Mouse (Mus musculus) forebrain, embryonic 16.5 days (tissue): ENCODE results near the gene Adgrl4. TPM values are rescaled to one million over a fixed set of nuclear protein-coding genes. Genes with fewer than 3 reads are reported as not detected.
A peak's percentile ranks its signal among the peaks of the same experiment; 100 is the strongest.

Experiments used
- ATAC-seq: fragments of 200-750 bp; cut with Nextera tagmentation; 2 replicates; pipeline ENCODE4 v1.8.0; 2017; ENCODE audit warnings: mild to moderate bottlenecking, moderate library complexity
- H3K27ac ChIP-seq: fragments of 300-500 bp; sonication (generic); 2 replicates; pipeline ENCODE4 v1.5.1; 2014; ENCODE audit warnings: low read length, control low read depth
- H3K27me3 ChIP-seq: fragments of 300-500 bp; sonication (generic); replicated peaks from 2 replicates; pipeline ENCODE4 v1.6.1; 2014; ENCODE audit warnings: low read length; ENCODE audit not compliant: control insufficient read depth, insufficient read depth
- H3K36me3 ChIP-seq: fragments of 300-500 bp; sonication (generic); 2 replicates; pipeline ENCODE4 v1.6.1; 2014; ENCODE audit not compliant: control insufficient read depth, insufficient read depth
- H3K4me1 ChIP-seq: fragments of 300-500 bp; sonication (generic); replicated peaks from 2 replicates; pipeline ENCODE4 v1.6.1; 2014; ENCODE audit warnings: low read length; ENCODE audit not compliant: control insufficient read depth, insufficient read depth
- H3K4me2 ChIP-seq: fragments of 300-500 bp; sonication (generic); 2 replicates; pipeline ENCODE4 v1.6.1; 2014; ENCODE audit warnings: mild to moderate bottlenecking, low read length, control low read depth
- H3K4me3 ChIP-seq: fragments of 300-500 bp; sonication (generic); replicated peaks from 2 replicates; pipeline ENCODE4 v1.5.1; 2014; ENCODE audit warnings: mild to moderate bottlenecking, low read length, control low read depth
- H3K9ac ChIP-seq: fragments of 300-500 bp; sonication (generic); replicated peaks from 2 replicates; pipeline ENCODE4 v1.6.1; 2014; ENCODE audit warnings: low read depth, low read length, control low read depth
- H3K9me3 ChIP-seq: fragments of 300-500 bp; sonication (generic); 2 replicates; pipeline ENCODE4 v1.6.1; 2016; ENCODE audit warnings: low read length; ENCODE audit not compliant: control insufficient read depth
- WGBS: fragments of 180-500 bp; shearing (Covaris S2); extraction: QIAGEN DNeasy Blood & Tissue Kit; methylation state at CpG from one replicate; pipeline ENCODE4 v1.1.7; 2014; 5-methylcytosine and 5-hydroxymethylcytosine counted together
- polyA plus RNA-seq: library from polyadenylated mRNA; unstranded; fragments of >200 nt; fragmentation: Nextera tagmentation; extraction: Ambion mirVana; gene quantifications from 2 replicates; pipeline ENCODE4 v1.2.1, GENCODE M21; 2015

Adgrl4 gene
- polyA plus RNA-seq, 1 experiment from 2014 or later: 14.3 TPM

GRCm38 (mm10) chr3:151557125-151557524, 119.4 kb downstream of the Adgrl4 start:
- 77% methylated on average over 2 of the region's 2 CpGs for WGBS

DNA sequence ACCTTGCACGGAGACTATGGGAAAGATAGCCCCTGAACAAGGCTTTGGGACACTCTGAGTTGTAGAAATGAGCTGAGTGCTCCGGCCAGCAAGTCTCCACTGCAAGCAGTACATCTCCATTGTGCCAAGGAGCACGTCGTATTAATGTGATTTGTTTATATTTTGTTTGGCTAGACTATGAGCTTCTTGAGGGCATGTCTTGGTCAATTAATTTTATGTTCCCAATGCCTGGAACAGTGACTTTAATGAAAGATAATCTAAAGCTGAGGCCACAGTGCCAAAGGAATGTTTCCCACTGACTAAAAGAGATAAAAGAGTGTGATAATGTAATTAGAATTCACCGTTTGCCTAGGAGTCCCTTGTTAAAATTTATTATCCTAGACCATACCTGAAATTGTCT, 119.9 kb downstream of the Adgrl4 start:
- Histone ChIP-seq H3K4me2 (no peak overlapping the region), H3K36me3 (no peaks in the 10 kb centered on the region), H3K4me3 (no peak overlapping the region), H3K4me1 (no peaks in the 10 kb centered on the region), H3K9me3 (no peaks in the 10 kb centered on the region), H3K9ac (no peak overlapping the region), H3K27me3 (no peaks in the 10 kb centered on the region), H3K27ac (no peak overlapping the region)
- WGBS: 87% methylated on average over 5 of the region's 5 CpGs
- ATAC-seq: no peak

More at GRCm38 (mm10) chr3:151557125-151557524, 119.4 kb downstream of the Adgrl4 start:
- H3K9me3 ChIP-seq: no peaks in the 10 kb centered on the region
- no peaks in the 10 kb centered on the region for H3K36me3 ChIP-seq
- H3K4me3 ChIP-seq: no peak overlapping the region
- no peaks in the 10 kb centered on the region for H3K27me3 ChIP-seq
- H3K4me1 ChIP-seq: no peaks in the 10 kb centered on the region
- ATAC-seq: no peak
- H3K4me2 ChIP-seq: no peak overlapping the region
- H3K27ac ChIP-seq: no peak overlapping the region
- H3K9ac ChIP-seq: no peak overlapping the region

DNA sequence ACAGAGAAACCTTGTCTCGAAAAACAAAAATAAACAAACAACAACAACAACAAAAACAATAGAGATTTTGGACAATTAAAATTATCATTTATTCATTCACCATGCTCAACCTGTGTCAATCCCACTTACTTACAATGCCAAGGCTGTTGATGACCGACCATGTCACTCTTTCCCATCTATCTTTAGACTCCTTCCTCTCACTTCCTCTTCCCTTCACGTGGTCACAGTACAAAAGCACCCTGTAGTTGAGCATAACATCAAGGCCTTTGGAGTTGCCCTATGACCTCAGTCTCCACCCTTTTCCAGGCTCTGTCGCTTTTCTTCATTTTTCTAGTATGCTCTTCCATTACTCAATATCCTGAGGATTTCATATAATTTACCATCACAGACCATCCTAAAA, 120.7 kb downstream of the Adgrl4 start:
- Histone ChIP-seq H3K4me1 (no peaks in the 10 kb centered on the region), H3K36me3 (no peaks in the 10 kb centered on the region), H3K27ac (no peak overlapping the region), H3K9me3 (no peaks in the 10 kb centered on the region), H3K4me3 (no peak overlapping the region), H3K4me2 (no peak overlapping the region), H3K27me3 (no peaks in the 10 kb centered on the region), H3K9ac (no peak overlapping the region)
- WGBS: 81% methylated on average over 4 of the region's 4 CpGs
- no peak for ATAC-seq

- WGBS: 49% methylated on average over 16 of the region's 16 CpGs
- H3K4me2 ChIP-seq: peak overlapping the region; percentile 38
Observed at GRCm38 (mm10) chr3:151565664-151566621, 128.3 kb downstream of the Adgrl4 start.

DNA sequence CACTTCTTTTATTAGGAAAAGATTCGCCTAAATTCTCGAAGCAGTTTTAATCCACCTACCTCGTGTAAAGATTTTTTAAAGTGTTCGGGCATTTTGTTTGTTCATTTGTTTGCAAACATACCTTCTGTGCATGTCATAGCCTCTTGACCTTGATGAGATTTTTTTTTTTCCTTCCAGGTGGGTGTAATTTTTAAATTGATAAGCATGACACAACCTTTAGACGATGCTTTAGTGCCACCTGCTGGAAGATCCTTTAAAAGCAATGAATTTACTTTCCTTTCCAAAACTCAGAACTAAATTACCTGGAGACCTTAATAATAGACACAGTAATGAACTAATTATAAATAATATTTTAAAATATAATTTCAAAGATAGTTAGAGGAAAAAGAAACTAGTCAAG, 128.9 kb downstream of the Adgrl4 start:
- H3K36me3 ChIP-seq: no peaks in the 10 kb centered on the region
- no peaks in the 10 kb centered on the region for H3K27me3 ChIP-seq
- peak; percentile 21; the same call in 1 of the 2 replicates for ATAC-seq
- H3K4me1 ChIP-seq: peaks cover 5% of the 10 kb centered on the region; the same call in 1 of the 2 replicates
- 45% methylated on average over 5 of the region's 5 CpGs for WGBS
- no peak overlapping the region for H3K4me3 ChIP-seq
- no peak overlapping the region for H3K9ac ChIP-seq
- no peak overlapping the region for H3K27ac ChIP-seq
- H3K4me2 ChIP-seq: no peak overlapping the region
- H3K9me3 ChIP-seq: no peaks in the 10 kb centered on the region

More at GRCm38 (mm10) chr3:151565664-151566621, 128.3 kb downstream of the Adgrl4 start:
- no peaks in the 10 kb centered on the region for H3K27me3 ChIP-seq
- peak; percentile 72 for ATAC-seq
- no peaks in the 10 kb centered on the region for H3K36me3 ChIP-seq
- H3K27ac ChIP-seq: peak overlapping the region; percentile 31
- peaks cover 5% of the 10 kb centered on the region; the same call in 1 of the 2 replicates for H3K4me1 ChIP-seq
- no peak overlapping the region for H3K9ac ChIP-seq
- no peak overlapping the region for H3K4me3 ChIP-seq
- no peaks in the 10 kb centered on the region for H3K9me3 ChIP-seq

- Histone ChIP-seq H3K36me3 (no peaks in the 10 kb centered on the region), H3K27ac (0 out of 2 replicates have a peak overlapping the region, but pooled peaks have one; percentile 4), H3K4me2 (no peak overlapping the region), H3K9ac (no peak overlapping the region), H3K9me3 (no peaks in the 10 kb centered on the region), H3K4me1 (peaks cover 5% of the 10 kb centered on the region; the same call in 1 of the 2 replicates), H3K4me3 (no peak overlapping the region), H3K27me3 (no peaks in the 10 kb centered on the region)
- WGBS: 7% methylated on average over 3 of the region's 3 CpGs
- ATAC-seq: 0 out of 2 replicates have a peak, but pooled peaks have one; percentile 11
Observed at GRCm38 (mm10) chr3:151567541-151567940, 129.9 kb downstream of the Adgrl4 start.

DNA sequence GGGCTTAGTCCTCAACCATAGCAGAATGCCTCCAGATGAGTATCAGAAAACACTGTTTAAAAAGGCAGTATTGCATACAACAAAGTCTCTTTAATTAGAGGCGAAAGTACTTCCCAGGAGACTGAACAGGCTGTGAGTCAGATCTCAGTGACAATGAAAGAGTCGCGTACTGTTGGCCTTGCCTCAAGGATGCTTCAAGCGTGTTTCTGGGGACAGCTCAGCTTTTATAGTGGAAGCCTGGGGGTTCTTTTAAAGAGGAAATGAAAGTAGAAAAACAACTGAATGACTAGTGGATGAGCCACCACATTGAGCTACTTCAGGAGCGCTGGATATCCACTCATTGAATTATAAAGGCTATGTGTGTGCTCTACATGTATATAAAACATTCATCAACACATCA, 134.4 kb downstream of the Adgrl4 start:
- no peak for ATAC-seq
- Histone ChIP-seq H3K9me3 (no peaks in the 10 kb centered on the region), H3K36me3 (no peaks in the 10 kb centered on the region), H3K27ac (no peak overlapping the region), H3K4me1 (no peaks in the 10 kb centered on the region), H3K9ac (no peak overlapping the region), H3K4me3 (no peak overlapping the region), H3K27me3 (no peaks in the 10 kb centered on the region), H3K4me2 (no peak overlapping the region)
- 91% methylated on average over 5 of the region's 5 CpGs for WGBS

DNA sequence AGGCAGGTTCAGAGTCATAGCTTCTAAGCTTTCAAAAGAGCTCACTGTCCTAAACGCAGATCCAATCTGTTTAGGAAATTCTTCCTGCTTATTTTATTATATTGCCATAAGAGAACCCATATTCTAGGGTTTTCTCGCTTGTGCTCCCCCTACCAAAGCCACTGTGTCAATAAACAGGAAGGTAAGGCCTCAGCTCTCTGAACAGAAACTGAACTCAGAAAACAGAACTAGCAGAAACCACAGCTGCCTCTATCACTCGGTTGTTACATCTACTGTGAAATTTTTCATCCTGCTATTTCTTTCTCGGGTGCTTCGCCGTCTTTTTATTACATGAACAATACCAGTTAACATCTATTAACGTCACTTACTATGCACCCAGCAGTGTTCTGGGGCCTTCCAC, 137.6 kb downstream of the Adgrl4 start:
- no peaks in the 10 kb centered on the region for H3K4me1 ChIP-seq
- ATAC-seq: no peak
- no peaks in the 10 kb centered on the region for H3K9me3 ChIP-seq
- H3K36me3 ChIP-seq: no peaks in the 10 kb centered on the region
- no peaks in the 10 kb centered on the region for H3K27me3 ChIP-seq
- H3K4me2 ChIP-seq: no peak overlapping the region
- whole genome bisulfite sequencing: 64% methylated on average over 7 of the region's 7 CpGs
- H3K4me3 ChIP-seq: no peak overlapping the region
- no peak overlapping the region for H3K27ac ChIP-seq
- H3K9ac ChIP-seq: no peak overlapping the region

DNA sequence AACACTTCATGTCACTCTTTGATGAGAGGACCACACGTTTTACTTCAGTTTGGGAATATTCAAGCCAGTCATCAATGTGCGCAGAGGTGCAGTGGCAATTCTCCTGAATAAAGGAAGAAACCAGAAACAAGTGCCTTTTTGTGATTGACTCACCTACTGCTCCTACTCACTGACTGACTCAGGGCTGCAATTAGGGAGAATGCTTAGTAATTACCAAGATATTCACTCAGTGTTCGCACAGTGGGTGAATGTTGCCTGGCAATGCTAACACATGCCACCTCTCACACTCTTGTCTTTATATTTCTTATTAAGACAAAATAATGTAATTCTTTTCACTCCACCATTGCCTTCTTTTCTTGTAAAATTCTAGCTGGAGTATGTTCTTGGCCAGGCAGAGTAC, 138.5 kb downstream of the Adgrl4 start:
- Histone ChIP-seq H3K4me3 (no peak overlapping the region), H3K27me3 (no peaks in the 10 kb centered on the region), H3K9ac (no peak overlapping the region), H3K9me3 (no peaks in the 10 kb centered on the region), H3K36me3 (no peaks in the 10 kb centered on the region), H3K4me2 (no peak overlapping the region), H3K4me1 (no peaks in the 10 kb centered on the region), H3K27ac (no peak overlapping the region)
- 53% methylated on average over 3 of the region's 3 CpGs for WGBS
- ATAC-seq: peak; percentile 64
